Mouse (Mus musculus) liver (tissue): ENCODE measurements around the gene Mgst3.
"Not testable (repeated sequence)": the region's sequence is repeated elsewhere in the genome, so short reads cannot be mapped to it uniquely, and the experiment has no call there.

Source experiments
- DNase-seq: peaks from one replicate; pipeline ENCODE4 v3.0.0-alpha.2; 2020; ENCODE audit warnings: mixed read lengths

The Mgst3 gene

GRCm38 (mm10) chr1:167357387-167357786 is 36.3 kb downstream of the Mgst3 start:
- no peak for DNase-seq

DNA sequence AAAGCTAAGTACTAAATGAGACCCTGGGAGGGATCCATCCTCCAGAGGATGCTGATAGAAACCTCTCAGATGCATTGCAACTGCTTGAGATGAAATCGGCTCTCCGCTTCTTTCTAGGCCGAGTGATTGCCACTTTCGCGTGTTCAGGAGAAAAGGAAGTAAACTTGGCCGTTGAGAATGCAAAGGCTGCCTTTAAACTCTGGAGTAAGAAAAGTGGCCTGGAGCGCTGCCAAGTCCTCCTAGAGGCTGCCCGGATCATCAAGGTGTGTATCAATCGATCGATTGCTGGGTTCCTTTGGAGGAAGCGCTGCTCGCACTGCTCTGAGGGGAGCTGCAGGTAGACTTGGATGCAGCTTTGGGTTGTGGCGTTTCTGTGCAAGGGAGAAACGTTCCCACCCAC is 41.2 kb downstream of the Mgst3 start:
- DNase-seq: no peak

GRCm38 (mm10) chr1:167350597-167351415 is 42.8 kb downstream of the Mgst3 start:
- no peak for DNase-seq

DNA sequence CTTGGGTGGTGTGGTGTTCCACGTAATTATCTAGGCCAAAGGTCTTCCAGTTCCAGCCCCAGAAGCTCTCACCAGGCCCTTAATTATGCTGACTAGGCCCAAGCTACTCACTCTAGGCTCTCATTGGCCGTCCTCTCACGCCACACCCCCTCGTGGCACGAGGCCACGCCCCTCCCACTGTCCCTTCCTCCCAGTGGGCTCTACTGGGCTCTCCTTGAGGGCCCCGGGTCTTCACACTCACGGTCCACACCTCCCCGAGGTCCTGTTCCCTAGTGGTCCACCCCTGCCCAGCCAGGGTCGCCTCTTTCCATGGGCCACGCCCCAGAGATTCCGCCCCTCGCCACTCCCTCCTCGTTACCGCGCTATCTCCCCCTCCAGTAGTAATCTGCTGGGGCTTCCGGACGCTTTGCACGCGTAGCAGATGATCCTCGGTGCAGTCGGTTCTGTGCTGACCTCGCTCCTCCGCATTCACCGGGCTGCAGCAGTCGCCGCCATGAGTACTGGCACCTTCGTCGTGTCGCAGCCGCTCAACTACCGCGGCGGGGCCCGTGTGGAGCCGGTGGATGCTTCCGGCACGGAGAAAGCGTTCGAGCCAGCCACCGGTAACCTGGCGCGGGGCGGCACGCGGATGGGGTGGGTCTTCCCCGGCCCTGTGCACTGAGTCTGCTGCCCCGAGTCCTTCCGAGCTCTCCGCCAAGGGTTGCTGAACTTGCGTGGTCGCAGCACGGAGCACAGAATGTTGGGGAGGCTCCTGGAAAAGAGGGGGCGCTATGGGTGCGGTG is 43.6 kb downstream of the Mgst3 start, which contains the start of gene Aldh9a1:
Gene Aldh9a1, plus strand, starts transcription at position 177 of the 782 bp plus-strand sequence.
- peak; percentile 92 for DNase-seq

DNA sequence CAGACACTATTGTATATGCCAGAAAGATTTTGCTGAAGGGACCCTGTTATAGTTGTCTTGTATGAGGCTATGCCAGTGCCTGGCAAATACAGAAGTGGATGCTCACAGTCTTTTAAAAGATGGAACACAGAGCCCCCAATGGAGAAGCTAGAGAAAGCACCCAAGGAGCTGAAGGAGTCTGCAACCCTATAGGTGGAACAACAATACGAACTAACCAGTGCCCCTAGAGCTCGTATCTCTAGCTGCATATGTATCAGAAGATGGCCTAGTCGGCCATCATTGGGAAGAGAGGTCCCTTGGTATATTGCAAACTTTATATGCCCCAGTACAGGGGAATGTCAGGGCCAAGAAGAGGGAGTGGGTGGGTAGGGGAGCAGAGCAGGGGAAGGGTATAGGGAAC is 44.4 kb downstream of the Mgst3 start:
- DNase-seq: not testable (repeated sequence)

GRCm38 (mm10) chr1:167345994-167346520 is 47.6 kb downstream of the Mgst3 start:
- DNase-seq: not testable (repeated sequence)

DNA sequence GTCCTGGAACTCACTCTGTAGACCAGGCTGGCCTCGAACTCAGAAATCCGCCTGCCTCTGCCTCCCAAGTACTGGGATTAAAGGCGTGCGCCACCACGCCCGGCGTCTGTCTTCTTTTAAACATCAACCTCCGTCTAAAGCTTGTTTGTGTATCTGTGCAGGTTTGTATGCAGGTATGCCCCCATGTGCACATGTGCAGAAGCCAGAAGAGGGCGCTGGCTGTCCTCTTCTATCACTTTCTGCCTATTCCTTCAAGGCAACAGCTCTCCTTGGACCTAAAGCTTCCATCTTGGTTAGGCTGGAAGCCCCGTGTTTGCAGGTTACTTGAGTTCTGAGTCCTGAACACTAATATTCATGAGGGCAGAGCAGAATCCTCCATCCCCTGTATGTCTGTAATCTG is 50.8 kb downstream of the Mgst3 start:
- no peak for DNase-seq

- DNase-seq: peak; percentile 32
Measured at GRCm38 (mm10) chr1:167340910-167341528, 52.6 kb downstream of the Mgst3 start.

DNA sequence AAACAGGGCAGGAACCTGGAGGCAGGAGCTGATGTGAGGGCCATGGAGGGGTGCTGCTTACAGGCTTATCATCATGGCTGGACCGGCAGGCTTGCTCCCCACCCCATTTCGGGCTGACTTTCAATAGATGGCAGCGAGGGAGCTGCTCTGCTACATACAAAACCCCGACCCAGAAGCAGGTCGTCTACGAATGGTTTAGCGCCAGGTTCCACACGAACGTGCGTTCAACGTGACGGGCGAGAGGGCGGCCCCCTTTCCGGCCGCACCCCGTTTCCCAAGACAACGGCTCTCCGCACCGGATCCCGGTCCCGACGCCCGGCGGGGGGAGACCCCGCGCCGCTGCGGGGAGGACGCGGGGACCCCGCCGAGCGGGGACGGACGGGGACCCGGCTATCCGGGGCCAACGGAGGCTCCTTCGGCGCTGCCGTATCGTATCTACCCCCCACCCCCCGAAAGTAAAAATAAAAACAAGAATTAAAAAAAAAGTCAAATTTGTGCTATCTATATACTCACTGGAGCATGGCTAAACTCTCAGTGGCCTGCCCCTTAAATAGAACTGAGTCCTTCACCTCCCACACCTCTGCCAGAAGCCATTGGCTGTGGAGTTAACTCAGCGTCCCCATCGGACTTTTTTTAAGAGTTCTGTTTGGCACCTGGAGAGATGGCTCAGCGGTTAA is 53.4 kb downstream of the Mgst3 start:
- peak; percentile 59 for DNase-seq

DNA sequence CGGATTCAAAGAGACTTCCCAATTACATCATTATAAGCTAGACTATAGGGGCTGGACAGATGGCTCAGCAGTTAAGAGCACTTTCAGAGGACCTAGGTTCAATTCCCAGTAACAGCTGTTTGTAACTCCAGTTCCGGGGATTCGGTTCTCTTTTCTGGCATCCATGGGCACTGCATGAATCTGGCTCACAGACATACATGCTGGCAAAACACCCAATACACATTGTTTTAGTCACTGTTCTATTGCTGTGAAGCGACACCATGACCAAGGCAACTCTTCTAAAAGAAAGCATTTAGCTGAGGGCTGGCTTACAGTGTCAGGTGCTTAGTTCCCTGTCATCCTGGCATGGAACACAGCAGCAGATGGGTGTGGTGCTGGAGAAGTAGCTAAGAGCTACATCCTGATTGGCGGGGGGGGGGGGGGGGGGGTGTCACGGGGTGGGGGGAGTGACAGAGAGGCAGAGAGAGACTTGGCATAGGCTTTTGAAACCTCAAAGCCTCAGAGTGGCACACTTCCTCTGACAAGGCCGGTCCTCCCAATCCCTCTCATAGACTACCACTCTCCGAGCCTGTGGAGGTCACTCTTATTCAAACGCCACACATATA is 54.4 kb downstream of the Mgst3 start:
- DNase-seq: no peak

DNA sequence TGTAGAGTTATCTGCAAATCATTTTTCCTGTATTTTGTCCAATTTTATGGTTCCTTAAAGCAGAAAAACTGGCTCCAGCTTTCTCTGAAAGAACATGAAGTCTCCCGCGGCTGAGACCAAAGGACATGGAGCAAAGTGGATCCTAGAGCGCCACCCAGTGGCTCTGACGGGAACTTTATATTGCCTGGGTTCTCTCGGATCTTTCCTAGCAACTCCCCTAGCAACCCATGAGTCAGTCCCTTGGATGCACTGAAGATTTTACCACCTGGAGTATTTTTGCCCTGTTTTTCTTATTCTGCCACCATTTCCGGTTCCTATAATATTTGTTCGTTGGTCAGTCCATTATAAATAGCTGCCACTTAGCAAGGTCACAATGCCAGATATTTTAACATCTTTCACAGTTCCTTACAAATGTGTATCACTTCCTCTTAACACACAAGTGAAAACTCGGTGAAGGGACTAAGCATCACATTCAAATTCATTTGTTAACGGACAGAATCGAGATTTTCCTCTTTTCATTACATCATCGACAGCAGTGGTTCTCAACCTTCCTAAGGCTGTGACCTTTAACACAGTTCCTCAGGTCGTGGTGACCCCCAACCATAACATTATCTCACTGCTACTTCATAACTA is 56.1 kb downstream of the Mgst3 start:
- DNase-seq: peak; percentile 84

GRCm38 (mm10) chr1:167336398-167336797 is 57.2 kb downstream of the Mgst3 start:
- DNase-seq: no peak

GRCm38 (mm10) chr1:167331106-167331505 is 62.5 kb downstream of the Mgst3 start:
- no peak for DNase-seq

GRCm38 (mm10) chr1:167328776-167329175 is 64.9 kb downstream of the Mgst3 start:
- DNase-seq: no peak
